Mouse (Mus musculus) telencephalon, adult 2 months (tissue): ENCODE results near the gene Pip5k1b.
A peak's percentile ranks its signal among the peaks of the same experiment; 100 is the strongest.

Experiments used
- DNase-seq: peaks from one replicate; pipeline ENCODE4 v3.0.0-alpha.2; 2011; ENCODE audit warnings: low read depth, low spot score

Gene Pip5k1b

GRCm38 (mm10) chr19:24543386-24544350 is 12.0 kb downstream of the Pip5k1b start:
- DNase-seq = no peak

- no peak for DNase-seq
Measured at GRCm38 (mm10) chr19:24542293-24542675, 13.4 kb downstream of the Pip5k1b start.

- no peak for DNase-seq
Measured at GRCm38 (mm10) chr19:24541669-24542292, 13.9 kb downstream of the Pip5k1b start.

GRCm38 (mm10) chr19:24540952-24541668 is 14.6 kb downstream of the Pip5k1b start:
- DNase-seq = no peak

- no peak for DNase-seq
Measured at GRCm38 (mm10) chr19:24539041-24539440, 16.6 kb downstream of the Pip5k1b start.

- no peak for DNase-seq
Measured at GRCm38 (mm10) chr19:24538181-24538580, 17.5 kb downstream of the Pip5k1b start.

- DNase-seq = no peak
Measured at GRCm38 (mm10) chr19:24537691-24538090, 18.0 kb downstream of the Pip5k1b start.

GRCm38 (mm10) chr19:24536920-24537319 is 18.8 kb downstream of the Pip5k1b start:
- no peak for DNase-seq

GRCm38 (mm10) chr19:24536280-24536679 is 19.4 kb downstream of the Pip5k1b start:
- DNase-seq = no peak

- no peak for DNase-seq
Measured at GRCm38 (mm10) chr19:24535161-24535560, 20.5 kb downstream of the Pip5k1b start.

- DNase-seq = no peak
Measured at GRCm38 (mm10) chr19:24534733-24535132, 20.9 kb downstream of the Pip5k1b start.

GRCm38 (mm10) chr19:24528910-24529561 is 26.6 kb downstream of the Pip5k1b start:
- DNase-seq = no peak

GRCm38 (mm10) chr19:24528129-24528730 is 27.4 kb downstream of the Pip5k1b start:
- DNase-seq = no peak

GRCm38 (mm10) chr19:24527613-24527948 is 28.1 kb downstream of the Pip5k1b start:
- no peak for DNase-seq

- no peak for DNase-seq
Measured at GRCm38 (mm10) chr19:24526731-24527612, 28.7 kb downstream of the Pip5k1b start.

- peak; percentile 56 for DNase-seq
Measured at GRCm38 (mm10) chr19:24523476-24524313, 32.0 kb downstream of the Pip5k1b start.

GRCm38 (mm10) chr19:24521997-24522396 is 33.7 kb downstream of the Pip5k1b start:
- no peak for DNase-seq

GRCm38 (mm10) chr19:24521146-24521545 is 34.5 kb downstream of the Pip5k1b start:
- DNase-seq = no peak

GRCm38 (mm10) chr19:24519732-24520409 is 35.8 kb downstream of the Pip5k1b start:
- no peak for DNase-seq
